Mouse (Mus musculus): ENCODE results near the gene Tmem132c. TPM values are rescaled to one million over a fixed set of nuclear protein-coding genes. Genes with fewer than 3 reads are reported as not detected.

Gene Tmem132c
- total and polyA plus RNA-seq, 3 experiments = 0.14 to 0.43 TPM; not detected in 1

DNA sequence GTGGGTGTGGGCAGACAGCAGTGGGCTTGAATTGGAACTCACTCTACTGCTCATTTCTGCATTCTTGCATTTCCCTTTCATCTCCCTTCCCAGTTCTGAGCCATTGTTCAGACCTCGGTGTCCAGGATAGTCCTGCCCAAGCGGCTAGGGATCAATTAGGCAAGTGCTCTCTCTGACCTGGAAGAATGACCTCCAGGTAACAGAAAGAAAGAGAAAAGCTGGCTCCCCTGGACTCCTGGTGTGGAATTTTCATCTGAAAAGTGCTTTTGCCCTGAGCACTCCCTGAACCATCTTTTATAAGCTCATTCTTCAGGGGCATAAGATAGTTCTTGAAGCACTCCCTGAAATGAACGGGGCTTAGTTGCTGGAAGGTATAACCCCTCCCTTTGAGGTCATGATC lies 228.7 kb downstream of the Tmem132c start:
- TF ChIP-seq POLR2A (IDR thresholded peaks at IDR 0.05; ENCODE audit: insufficient read depth, low read depth, low read length) (no peak), CTCF (IDR thresholded peaks at IDR 0.05) (no peak), EP300 (IDR thresholded peaks at IDR 0.05; ENCODE audit: insufficient read depth, low read depth, low read length) (no peak)
- no peaks in the 10 kb centered on the region for H3K79me2 ChIP-seq (replicated peaks; ENCODE audit: control insufficient read depth, insufficient read depth, low read length)
- H3K27ac ChIP-seq = no peak overlapping the region
- intact Hi-C loops (cut with DNase I) = no loop called here
- no peaks in the 10 kb centered on the region for H3K36me3 ChIP-seq (ENCODE audit: control insufficient read depth, insufficient read depth, low read length)
- H3K27me3 ChIP-seq (ENCODE audit: control insufficient read depth, insufficient read depth, low read length) = no peaks in the 10 kb centered on the region
- H3K4me3 ChIP-seq = no peak overlapping the region
- 58% methylated on average over 3 of the region's 3 CpGs for WGBS
- DNase-seq = no peak
- H3K9ac ChIP-seq (ENCODE audit: low read depth, low read length) = no peak overlapping the region
- H3K4me1 ChIP-seq (ENCODE audit: control insufficient read depth, insufficient read depth, low read length) = peaks cover 2% of the 10 kb centered on the region; the same call in 1 of the 2 replicates

DNA sequence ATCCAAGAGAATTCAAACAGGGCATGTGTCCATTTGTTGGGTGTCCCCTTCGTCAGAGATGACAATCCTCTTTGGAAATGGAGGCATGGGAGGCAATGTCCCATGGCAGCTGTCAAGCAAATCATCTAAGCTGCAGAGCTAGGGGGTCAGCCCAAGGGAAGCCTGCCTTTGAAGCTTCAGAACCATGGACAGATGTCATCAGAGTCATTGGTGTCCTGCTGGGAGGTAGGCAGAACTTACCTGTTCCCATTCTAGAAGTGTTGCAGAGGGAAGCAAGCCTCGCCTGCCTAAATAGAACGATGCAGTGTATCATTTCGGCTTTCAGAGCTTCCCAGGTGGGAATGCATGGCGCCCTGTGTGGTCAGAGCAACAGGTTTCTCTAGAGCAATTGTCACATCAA lies 230.3 kb downstream of the Tmem132c start:
- H3K4me1 ChIP-seq (ENCODE audit: control insufficient read depth, insufficient read depth, low read length) = peaks cover 2% of the 10 kb centered on the region; the same call in 1 of the 2 replicates
- WGBS = 34% methylated on average over 5 of the region's 5 CpGs
- H3K36me3 ChIP-seq (ENCODE audit: control insufficient read depth, insufficient read depth, low read length) = no peaks in the 10 kb centered on the region
- no peaks in the 10 kb centered on the region for H3K27me3 ChIP-seq (ENCODE audit: control insufficient read depth, insufficient read depth, low read length)
- H3K79me2 ChIP-seq (replicated peaks; ENCODE audit: control insufficient read depth, insufficient read depth, low read length) = no peaks in the 10 kb centered on the region
- intact Hi-C loops (cut with DNase I) = no loop called here
- DNase-seq = no peak
- no peak overlapping the region for H3K27ac ChIP-seq
- TF ChIP-seq EP300 (IDR thresholded peaks at IDR 0.05; ENCODE audit: insufficient read depth, low read depth, low read length) = no peak
- TF ChIP-seq POLR2A (IDR thresholded peaks at IDR 0.05; ENCODE audit: insufficient read depth, low read depth, low read length) = no peak
- no peak for TF ChIP-seq CTCF (IDR thresholded peaks at IDR 0.05)
- no peak overlapping the region for H3K4me3 ChIP-seq
- H3K9ac ChIP-seq (ENCODE audit: low read depth, low read length) = no peak overlapping the region

DNA sequence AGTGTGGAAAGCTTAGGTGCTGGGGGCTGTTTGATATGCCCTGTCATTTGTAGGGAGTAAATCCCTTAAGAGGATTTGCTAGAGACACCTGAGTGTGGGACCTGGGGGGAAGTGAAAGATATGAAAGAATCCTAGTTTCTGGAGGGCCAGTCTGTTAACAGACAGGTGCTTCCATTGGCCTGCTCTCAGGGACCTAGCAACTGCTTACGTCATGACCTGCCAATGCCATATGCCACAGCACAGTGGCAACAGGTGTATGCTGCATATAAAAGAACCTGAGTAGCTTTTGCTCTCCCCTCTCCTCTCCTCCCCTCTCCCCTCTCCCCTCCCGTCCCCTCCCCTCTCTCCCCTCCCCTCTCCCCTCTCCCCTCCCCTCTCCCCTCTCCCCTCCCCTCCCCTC lies 232.1 kb downstream of the Tmem132c start:
- intact Hi-C loops (cut with DNase I) = no loop called here
- no peak overlapping the region for H3K9ac ChIP-seq (ENCODE audit: low read depth, low read length)
- no peaks in the 10 kb centered on the region for H3K36me3 ChIP-seq (ENCODE audit: control insufficient read depth, insufficient read depth, low read length)
- H3K79me2 ChIP-seq (replicated peaks; ENCODE audit: control insufficient read depth, insufficient read depth, low read length) = no peaks in the 10 kb centered on the region
- H3K27me3 ChIP-seq (ENCODE audit: control insufficient read depth, insufficient read depth, low read length) = no peaks in the 10 kb centered on the region
- H3K4me3 ChIP-seq = no peak overlapping the region
- H3K4me1 ChIP-seq (ENCODE audit: control insufficient read depth, insufficient read depth, low read length) = no peaks in the 10 kb centered on the region
- no peak for DNase-seq
- no peak for TF ChIP-seq CTCF (IDR thresholded peaks at IDR 0.05)
- no peak for TF ChIP-seq POLR2A (IDR thresholded peaks at IDR 0.05; ENCODE audit: insufficient read depth, low read depth, low read length)
- no peak for TF ChIP-seq EP300 (IDR thresholded peaks at IDR 0.05; ENCODE audit: insufficient read depth, low read depth, low read length)
- no peak overlapping the region for H3K27ac ChIP-seq
- WGBS = 44% methylated on average over 1 of the region's 2 CpGs

DNA sequence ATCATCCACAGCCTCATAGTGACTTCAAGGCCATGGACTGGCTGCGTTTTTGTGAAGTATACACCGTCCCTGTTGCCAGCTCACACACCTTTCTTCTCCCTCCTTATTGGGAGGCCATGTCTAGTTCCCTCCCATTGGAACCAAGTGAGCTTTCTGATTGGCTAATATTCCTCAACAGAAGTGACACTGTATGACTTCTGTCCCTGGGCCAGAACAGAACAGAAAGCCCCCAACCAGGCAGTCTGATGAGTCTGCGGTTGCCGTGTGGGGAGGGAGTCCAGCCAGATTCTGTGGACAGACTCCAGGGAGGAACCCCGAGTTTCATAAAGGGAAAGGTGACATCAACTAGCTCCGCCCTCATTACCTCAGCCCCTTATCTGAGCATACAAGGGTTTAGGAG lies 233.2 kb downstream of the Tmem132c start:
- H3K4me3 ChIP-seq = no peak overlapping the region
- DNase-seq = no peak
- WGBS = 74% methylated on average over 6 of the region's 6 CpGs
- H3K27ac ChIP-seq = no peak overlapping the region
- H3K9ac ChIP-seq (ENCODE audit: low read depth, low read length) = no peak overlapping the region
- no peaks in the 10 kb centered on the region for H3K4me1 ChIP-seq (ENCODE audit: control insufficient read depth, insufficient read depth, low read length)
- intact Hi-C loops (cut with DNase I) = no loop called here
- no peaks in the 10 kb centered on the region for H3K36me3 ChIP-seq (ENCODE audit: control insufficient read depth, insufficient read depth, low read length)
- H3K27me3 ChIP-seq (ENCODE audit: control insufficient read depth, insufficient read depth, low read length) = no peaks in the 10 kb centered on the region
- no peak for TF ChIP-seq CTCF (IDR thresholded peaks at IDR 0.05)
- no peaks in the 10 kb centered on the region for H3K79me2 ChIP-seq (replicated peaks; ENCODE audit: control insufficient read depth, insufficient read depth, low read length)

DNA sequence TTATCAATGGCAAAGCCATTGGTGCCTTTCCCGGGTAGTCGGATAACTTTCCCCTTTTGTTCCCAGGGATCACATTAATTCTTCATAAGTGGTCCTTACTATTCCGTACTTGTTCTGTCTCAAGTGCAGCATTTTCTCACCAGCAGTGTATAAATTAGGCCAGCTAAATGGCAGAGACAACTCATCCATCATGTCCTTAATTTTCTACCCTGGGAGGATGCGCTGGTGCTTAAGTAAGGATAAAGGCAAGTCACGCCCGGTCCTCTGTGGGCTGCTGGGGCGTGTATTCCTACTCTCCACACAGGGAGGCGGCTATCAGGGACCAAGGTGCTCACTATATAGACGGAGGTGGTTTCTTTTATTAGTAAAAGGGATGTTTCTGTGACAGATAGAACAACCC lies 236.2 kb downstream of the Tmem132c start:
- no peaks in the 10 kb centered on the region for H3K4me1 ChIP-seq (ENCODE audit: control insufficient read depth, insufficient read depth, low read length)
- H3K9ac ChIP-seq (ENCODE audit: low read depth, low read length) = no peak overlapping the region
- no peak for DNase-seq
- H3K36me3 ChIP-seq (ENCODE audit: control insufficient read depth, insufficient read depth, low read length) = no peaks in the 10 kb centered on the region
- intact Hi-C loops (cut with DNase I) = loop anchor here (2.0 kb wide), 1 partner anchor 17 kb away; no protein-coding TSS in a partner anchor
- WGBS = 42% methylated on average over 9 of the region's 9 CpGs
- H3K27me3 ChIP-seq (ENCODE audit: control insufficient read depth, insufficient read depth, low read length) = no peaks in the 10 kb centered on the region
- H3K79me2 ChIP-seq (replicated peaks; ENCODE audit: control insufficient read depth, insufficient read depth, low read length) = no peaks in the 10 kb centered on the region
- TF ChIP-seq POLR2A (IDR thresholded peaks at IDR 0.05; ENCODE audit: insufficient read depth, low read depth, low read length) (no peak), EP300 (IDR thresholded peaks at IDR 0.05; ENCODE audit: insufficient read depth, low read depth, low read length) (no peak), CTCF (IDR thresholded peaks at IDR 0.05) (no peak)
- no peak overlapping the region for H3K4me3 ChIP-seq
- H3K27ac ChIP-seq = no peak overlapping the region

DNA sequence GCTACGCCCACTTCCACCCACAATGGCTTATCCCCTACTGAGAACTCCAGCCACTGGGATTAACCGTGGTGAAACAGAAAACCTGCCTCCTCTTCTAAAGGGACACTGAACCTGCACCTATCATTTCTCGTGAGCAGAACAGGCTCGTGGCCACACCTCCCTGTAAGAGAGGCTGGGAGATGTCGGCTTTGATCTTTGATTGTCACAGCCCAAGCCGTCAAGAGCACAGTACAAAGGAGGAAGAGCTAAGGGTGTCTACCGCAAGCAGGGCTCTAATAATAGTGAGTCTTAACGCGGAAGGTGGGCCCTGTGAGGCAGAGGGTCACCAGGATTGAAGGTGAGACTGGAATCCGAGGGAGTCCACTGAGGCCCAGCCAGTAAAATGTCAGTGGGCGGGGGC lies 236.7 kb downstream of the Tmem132c start:
- intact Hi-C loops (cut with DNase I) = no loop called here
- Histone ChIP-seq H3K27me3 (ENCODE audit: control insufficient read depth, insufficient read depth, low read length) (no peaks in the 10 kb centered on the region), H3K4me1 (ENCODE audit: control insufficient read depth, insufficient read depth, low read length) (no peaks in the 10 kb centered on the region), H3K9ac (ENCODE audit: low read depth, low read length) (no peak overlapping the region), H3K27ac (no peak overlapping the region), H3K4me3 (no peak overlapping the region), H3K79me2 (replicated peaks; ENCODE audit: control insufficient read depth, insufficient read depth, low read length) (no peaks in the 10 kb centered on the region), H3K36me3 (ENCODE audit: control insufficient read depth, insufficient read depth, low read length) (no peaks in the 10 kb centered on the region)
- 17% methylated on average over 10 of the region's 11 CpGs for WGBS
- no peak for TF ChIP-seq CTCF (IDR thresholded peaks at IDR 0.05)
- TF ChIP-seq POLR2A (IDR thresholded peaks at IDR 0.05; ENCODE audit: insufficient read depth, low read depth, low read length) = no peak
- TF ChIP-seq EP300 (IDR thresholded peaks at IDR 0.05; ENCODE audit: insufficient read depth, low read depth, low read length) = no peak
- DNase-seq = no peak

Measured in heart, adult 2 months (tissue).